Mouse (Mus musculus) neural tube, embryonic 10.5 days (tissue): Measurements from ENCODE around the gene Sirt6.
A peak's percentile ranks its signal among the peaks of the same experiment; 100 is the strongest.

ENCODE experiments used
- DNase-seq: peaks from one replicate; pipeline ENCODE4 v3.0.0-alpha.2; 2017; ENCODE audit warnings: low spot score; ENCODE audit errors: extremely low spot score

The Sirt6 gene

DNA sequence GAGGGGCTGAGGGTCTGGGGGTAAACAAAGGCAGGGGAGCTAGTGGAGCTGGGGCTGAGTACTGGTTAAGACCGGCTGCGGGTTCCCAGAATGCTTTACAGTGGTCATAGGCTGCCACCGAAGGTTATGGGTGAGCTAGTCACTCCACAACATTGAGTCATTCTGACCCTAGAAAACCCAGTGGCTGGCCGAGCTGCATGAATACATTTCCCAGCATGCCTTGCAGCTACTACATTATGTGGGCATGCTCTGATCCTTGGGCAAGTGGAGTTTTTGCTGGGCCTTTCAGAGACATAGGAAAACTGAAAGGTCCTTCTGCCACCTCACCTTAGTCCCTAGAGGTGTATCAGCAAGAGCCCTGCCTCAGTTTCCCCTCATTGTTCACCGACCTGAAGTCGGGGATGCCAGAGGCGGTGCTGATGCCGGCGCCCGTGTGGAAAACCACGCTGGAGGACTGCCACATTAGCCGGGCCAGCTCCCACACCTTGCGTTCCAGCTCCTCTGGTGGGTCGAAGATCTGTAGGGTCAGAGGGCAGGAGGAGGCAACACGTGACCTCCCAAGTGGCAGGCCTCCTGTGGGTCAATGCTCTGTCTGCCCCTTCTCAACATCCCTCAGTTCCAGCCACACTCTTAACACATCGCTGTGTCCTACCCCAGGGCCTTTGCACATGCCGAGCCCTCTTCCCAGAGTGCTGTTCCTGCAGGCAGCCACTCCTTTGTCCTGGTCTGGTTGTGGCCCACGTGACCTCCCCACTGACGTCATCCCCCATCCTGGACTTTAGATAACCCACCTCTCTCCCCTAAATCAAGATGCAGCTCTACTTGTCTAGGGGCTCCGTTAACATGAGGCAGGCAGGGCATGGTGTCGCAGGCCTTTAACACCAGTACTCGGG is 1.2 kb downstream of the Sirt6 start:
- no peak for DNase-seq

DNA sequence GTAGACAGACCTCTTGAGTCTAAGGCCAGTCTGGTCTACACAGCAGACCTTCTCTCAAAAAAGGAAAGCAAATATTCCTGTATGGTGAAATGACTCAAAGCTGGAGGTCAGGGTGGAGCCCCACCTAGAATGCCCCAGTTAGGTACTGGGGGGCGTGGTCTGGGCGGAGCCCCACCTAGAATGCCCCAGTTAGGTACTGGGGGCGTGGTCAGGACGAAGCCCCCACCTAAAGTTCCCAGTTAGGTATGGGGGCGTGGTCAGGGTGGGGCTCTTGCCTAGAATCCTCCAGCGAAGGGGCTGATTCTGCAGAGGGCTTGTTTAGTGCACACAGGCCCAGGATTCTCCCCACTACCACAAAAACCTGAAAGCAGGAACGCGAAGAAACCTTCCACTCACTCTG is 4.2 kb downstream of the Sirt6 start:
- DNase-seq = no peak

DNA sequence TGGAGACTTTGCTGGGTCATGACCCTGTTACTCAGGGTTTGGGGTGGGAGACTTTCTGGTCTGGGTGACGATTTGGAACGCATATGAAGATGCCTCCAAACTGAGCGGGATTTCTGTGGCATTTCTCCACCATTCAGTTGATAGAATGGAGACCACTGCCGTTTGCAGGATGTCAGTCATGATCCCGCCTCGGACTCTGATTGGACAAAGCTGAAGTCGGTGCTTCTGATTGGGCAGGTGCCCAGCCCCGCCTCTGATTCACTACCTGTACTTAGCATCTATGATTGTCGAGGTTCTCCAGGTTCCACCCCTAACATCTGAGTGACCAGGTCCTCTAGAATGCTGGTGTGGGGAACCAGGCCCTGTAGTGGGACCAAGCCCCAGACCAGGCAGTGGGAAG is 6.8 kb downstream of the Sirt6 start:
- DNase-seq = no peak

GRCm38 (mm10) chr10:81619976-81620375 is 7.6 kb downstream of the Sirt6 start:
- no peak for DNase-seq

DNA sequence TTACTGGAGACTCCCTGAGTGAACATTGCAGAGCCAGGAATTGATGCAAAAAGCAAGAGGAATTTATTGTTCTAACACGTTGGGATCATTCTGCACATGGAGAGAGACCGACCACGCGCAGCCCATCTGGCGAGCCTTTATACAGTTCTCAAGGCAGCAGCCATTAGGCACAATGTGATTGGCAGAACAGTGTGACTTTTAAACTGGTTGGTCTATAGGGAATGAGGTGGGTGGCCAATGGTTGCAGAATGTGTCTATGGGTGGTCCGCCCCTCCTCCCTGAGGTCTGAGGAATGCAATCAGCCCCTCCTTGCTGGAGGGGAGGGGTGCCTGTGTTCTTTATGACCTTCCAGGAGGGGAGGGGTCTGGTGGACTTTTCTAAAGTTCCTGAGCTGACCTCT is 12.1 kb downstream of the Sirt6 start:
- no peak for DNase-seq

DNA sequence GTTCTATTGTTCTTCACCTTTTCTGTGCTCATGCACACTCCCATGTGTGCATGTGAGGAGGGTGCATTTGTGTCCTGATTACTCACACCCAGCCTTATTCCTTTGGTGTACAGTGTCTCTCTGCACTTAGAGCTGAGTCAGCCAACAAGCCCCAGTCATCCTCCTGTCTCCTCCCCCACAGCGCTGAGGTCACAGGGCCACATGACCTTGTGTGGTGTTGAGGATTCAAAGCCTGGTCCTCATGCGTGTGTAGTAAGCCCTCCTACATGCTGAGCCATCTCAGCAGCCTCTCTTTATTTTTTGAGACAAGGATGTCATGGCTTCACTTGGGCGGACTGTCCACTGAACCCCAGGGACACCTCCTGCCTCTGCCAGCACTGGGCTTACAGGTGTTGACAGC is 14.8 kb downstream of the Sirt6 start:
- DNase-seq = no peak

GRCm38 (mm10) chr10:81608308-81608707 is 19.3 kb downstream of the Sirt6 start:
- DNase-seq = no peak

DNA sequence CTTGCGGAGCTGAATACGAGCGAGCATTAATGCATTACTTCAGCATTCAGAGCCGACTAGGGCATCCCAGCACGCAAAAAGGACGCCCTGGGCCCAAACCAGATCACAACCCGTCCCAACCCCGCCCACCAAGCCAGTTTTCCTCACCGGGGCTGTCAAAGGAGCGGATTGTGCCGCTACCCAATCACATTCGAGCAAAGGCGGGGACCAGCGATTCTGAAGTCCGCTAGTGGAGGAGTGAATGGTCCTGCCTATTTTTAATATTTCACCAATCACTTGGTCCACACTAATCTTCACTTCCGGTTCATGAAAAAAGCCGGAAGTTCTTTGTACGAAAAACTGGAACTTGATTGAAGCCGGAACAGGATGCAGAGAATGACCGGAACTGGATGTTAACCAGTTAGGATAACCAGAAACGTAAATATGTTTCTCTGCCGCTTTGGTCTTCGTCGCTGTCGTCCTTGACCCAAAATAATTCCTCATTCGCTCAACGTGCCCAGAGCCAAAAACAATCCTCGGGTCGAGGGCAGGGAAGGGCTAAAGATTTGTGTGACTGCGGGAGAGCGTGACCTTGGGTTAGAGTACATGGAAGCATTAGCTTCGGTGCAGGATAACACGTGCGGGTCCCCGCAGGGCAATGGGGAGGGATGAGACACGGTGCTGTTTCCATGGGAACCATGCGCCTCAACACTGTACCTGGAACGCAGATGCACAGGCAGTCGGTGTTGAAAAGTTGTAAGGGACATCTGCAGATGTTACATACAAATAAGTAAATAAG is 21.4 kb downstream of the Sirt6 start, which contains the start of gene BC025920:
Gene BC025920, plus strand, starts transcription at position 297 of the 778 bp plus-strand sequence.
- peak; percentile 90 for DNase-seq

- DNase-seq = no peak
Measured at GRCm38 (mm10) chr10:81605666-81605973, 22.0 kb downstream of the Sirt6 start.

DNA sequence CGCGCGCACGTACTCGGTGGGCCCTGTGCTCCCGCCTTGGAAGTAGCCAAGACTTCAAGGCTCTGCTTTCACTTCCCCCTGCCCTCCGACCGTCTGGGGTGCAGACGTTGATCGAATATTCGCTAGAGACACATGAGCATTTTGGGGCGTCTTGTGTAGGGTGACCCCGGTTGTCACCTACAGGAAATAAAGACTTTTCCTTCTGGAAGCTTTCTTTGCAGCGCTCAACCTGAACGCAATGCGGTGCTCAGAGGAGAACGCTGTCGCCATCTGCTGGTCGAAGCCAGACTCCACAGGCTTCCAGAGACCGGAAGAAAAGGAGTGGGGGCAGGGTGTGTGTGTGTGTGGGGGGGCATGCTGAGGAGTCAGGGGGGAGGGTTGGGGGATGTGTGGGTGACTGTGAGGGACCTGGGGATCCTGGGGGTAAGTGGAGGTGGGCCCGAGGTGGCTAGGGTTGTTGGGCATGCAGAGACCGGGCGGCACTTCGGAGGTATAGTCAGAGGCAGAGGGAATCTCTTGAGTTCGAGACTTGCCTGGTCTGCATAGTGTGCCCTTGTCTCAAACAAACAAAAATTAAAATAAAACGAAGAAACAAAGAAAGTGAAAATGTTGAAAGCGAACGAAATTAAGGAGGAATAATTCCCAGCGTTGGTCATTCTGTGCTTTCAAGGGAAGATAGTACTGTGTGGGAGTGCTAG is 22.5 kb downstream of the Sirt6 start:
- DNase-seq = peak; percentile 89

DNA sequence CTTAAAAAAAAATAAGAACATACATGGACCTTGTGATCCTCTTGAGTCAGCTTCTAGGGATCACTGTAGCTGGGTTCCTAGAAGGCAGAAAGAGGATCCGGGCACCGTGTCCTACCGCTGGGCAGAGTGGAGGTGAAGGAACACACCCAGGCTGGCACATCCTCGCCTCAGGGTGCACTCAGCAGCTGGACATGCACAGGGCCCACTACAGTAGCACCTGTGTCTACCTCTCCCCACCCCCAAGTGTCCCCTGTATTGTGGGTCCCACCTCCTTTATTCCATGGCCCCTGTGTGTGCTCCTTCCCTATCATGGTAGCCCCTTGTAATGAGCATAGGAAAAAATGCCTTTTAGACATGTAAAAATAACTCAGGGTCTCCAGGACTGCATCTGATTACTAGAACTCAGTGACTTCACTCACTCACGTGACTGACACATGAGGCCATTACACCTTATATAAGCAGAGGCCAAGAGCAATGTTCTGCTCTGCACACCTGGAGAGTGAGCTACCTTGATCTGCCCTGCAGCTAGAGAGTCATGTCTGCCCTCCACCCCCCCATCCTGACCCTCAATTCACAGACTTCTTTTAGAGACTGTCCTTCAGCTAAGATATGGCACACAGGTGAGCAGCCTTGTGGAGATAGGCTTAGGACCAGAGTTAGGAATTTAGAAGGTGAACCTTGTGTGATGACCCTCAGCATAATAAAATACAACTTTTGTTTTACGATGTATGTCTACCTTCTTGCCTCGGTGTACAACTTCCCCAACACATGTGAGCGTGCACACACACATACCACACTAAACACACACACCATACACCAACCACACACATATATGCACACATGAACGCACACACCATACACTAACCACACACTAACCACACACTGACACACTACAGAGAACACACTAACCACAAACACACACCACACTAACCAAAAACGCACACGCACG is 23.3 kb downstream of the Sirt6 start:
- no peak for DNase-seq

- DNase-seq = peak; percentile 54
Measured at GRCm38 (mm10) chr10:81602741-81603151, 24.9 kb downstream of the Sirt6 start.

DNA sequence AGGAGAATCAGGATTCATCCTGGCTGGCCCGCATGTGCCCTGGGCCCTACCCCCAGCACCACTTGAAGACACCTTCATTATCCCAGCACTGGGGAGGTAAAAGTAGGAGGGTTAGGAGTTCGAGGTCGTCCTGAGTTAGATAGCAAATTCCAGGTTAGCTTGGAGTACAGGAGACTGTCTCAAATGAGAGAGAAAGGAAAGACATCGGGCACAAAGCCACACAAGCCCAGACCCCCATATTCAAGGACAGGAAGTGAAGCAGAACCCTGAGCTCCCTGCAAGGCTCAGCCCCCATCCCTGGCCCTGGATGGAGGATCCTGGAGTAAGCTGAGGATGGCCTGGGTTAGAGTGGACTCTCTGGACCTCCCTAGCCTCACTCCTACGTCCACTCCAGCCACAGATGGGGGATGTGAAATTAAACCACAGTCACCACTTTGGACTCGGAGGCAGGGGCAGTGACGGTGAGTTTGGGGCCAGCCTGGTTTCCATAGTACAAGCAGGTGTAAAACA is 26.1 kb downstream of the Sirt6 start:
- no peak for DNase-seq

DNA sequence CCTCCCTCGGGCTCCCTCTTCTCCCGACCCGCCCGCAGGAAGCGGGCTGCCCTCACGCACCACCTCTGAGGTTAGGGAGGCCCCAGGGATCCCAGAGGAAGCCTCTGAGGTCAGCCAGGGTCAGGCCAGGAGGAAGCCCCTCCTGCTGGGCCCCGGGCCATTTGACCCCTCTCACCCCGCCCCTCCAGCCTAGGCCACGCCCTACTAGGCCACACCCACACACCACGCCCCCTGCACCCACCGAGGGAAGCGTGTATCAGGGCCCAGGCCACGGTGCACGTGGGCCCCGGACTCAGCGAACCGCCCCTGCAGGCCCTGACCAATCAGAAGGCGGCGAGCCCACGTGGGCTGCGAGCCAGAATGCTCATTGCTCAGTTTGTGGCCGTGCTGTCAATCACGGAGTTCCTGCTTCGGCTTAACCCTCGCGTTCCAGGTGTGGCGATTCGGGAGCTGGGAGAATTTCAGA is 26.8 kb downstream of the Sirt6 start, which contains the start of gene Tle6:
Gene Tle6, minus strand, starts transcription at position 336 of the 466 bp plus-strand sequence.
- peak; percentile 100 for DNase-seq

GRCm38 (mm10) chr10:81600096-81600495 is 27.5 kb downstream of the Sirt6 start:
- DNase-seq = no peak

DNA sequence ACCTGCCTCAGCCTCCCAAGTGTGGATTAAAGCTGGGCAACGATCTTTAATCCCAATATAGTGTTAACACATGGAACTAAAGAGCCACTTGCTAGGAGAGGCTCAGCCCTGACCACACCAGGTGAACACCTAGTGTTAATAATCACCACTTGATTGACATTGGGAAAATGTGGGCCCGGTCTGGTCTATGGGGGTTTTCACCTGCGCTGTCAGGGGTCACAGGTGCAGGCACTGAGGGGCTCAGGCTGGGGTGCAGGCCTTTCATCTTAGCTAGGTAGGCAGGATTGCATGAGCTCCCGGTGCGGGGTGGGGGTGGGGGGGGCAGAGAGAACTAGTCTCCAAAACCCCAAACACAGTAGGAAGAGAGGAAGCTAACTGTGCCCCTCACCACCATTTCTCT is 28.0 kb downstream of the Sirt6 start:
- DNase-seq = no peak

- no peak for DNase-seq
Measured at GRCm38 (mm10) chr10:81598871-81599270, 28.7 kb downstream of the Sirt6 start.

- DNase-seq = no peak
Measured at GRCm38 (mm10) chr10:81598342-81598741, 29.3 kb downstream of the Sirt6 start.

DNA sequence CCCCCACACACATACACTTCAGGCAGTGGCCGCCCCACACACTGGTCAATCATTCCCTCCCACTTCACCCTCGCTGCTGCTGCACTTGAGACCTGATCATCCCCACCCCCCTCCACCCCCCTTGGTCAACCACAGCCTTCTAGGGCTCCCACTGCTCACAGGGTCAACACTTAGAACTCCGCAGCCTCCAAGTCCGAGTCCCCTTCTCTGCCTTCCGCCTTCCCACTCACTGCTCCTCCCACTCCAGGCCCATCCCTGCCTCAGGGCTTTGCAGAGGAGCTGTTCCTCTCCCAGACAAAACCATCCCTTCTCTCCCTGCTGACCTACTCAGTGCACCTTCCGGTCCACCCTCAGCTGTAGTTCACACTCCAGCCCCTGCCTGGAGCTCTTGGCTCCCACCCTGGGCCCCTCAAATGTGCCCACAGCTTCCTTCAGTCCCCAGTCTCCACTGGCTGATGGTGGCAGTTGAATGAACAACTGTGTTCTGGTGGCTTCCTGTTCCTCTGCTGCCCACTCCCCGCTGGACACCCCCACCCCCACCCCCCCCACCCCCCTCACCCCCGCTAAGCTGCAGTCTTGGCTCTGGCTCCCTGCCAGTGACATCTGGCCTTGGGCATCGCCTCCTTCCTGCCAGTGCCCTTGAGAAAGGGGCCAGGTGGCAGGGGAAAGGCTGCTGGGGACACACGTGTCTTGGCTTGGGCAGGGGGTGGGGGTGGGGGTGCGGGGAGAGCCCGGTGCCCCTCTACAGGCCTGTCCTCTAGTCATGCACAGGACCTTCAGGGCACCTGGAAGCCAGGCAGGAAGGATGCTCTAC is 30.3 kb downstream of the Sirt6 start:
- peak; percentile 56 for DNase-seq

DNA sequence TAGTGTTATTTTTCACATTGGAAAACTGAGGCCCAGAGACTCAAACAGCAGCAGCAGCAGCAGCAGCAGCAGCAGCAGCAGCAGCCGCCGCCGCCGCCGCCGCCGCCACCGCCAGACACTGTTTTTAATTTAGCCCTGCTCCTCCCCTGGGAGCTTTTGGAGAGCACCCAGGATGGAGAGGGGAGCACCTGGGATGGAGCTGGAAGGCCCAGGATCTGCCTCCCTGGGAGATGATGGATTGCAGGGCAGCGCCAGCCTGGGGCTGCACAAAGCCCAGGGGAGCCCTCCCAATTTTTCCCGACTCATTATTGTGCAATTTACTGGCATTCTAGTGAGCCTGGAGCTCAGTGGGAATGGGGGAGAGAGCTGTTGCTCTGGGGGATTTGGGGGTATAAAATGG is 31.0 kb downstream of the Sirt6 start:
- DNase-seq = peak; percentile 52
